Mouse (Mus musculus): ENCODE data around the gene Tex21. TPM values are rescaled to one million over a fixed set of nuclear protein-coding genes. Genes with fewer than 3 reads are reported as not detected.
"Not testable (repeated sequence)": the region's sequence is repeated elsewhere in the genome, so short reads cannot be mapped to it uniquely, and the experiment has no call there.

The Tex21 gene
- total RNA-seq, 2 experiments from 2014 or later = not detected

DNA sequence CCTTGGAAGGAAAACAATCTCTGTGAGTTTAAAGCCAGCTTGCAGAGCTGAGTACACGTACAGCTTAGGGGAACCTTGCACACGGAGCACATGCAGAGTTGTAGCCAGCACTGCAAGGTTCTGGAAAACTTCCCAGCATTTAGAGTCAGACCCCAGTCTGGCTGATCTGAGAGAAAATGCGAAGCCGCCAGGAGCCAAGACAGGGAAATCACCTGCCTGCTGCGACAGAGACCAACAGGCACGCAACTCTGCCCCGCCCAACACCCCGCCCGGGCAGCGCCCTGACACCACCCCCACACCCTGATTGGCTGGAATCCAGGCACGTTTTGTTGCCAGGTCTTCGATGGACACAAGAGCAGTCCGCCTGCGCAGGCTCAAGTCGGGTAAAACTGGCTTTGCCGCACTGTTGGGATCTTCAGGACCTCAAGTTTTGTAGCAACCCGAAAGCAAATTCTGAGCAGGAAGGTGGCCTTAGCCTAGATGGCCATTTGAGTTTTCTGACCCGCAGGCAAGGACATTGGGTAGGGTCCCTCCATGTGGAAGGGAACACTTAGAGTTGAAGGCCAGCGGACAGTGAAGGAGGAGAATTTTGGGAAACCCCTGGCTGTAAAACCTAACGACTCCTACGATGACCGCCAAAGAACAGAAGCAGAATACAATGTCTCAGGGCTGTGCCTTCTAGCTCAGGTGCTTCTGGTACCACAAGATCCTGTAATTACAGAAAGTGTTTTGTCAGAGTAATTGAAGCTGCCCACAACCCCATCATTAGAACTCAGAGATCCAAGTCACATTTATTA is 50.4 kb downstream of the Tex21 start:
- peak; percentile 83 to 90 for DNase-seq

DNA sequence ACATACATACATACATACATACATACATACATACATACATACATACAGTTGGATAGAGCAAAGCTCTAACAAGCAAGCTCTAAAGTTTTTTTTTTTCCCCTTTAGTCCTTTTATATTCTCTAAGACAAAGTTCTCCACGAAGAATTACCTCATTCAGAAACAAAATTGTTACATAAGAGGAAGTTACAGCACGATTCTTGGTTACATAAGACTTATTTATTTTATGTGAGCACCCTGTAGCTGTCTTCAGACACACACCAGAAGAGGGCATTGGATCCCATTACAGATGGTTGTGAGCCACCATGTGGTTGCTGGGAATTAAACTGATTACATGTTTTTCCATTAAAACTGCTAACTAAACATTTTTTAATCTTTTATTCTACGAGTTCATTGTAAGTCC is 52.0 kb downstream of the Tex21 start:
- no peak for DNase-seq

DNA sequence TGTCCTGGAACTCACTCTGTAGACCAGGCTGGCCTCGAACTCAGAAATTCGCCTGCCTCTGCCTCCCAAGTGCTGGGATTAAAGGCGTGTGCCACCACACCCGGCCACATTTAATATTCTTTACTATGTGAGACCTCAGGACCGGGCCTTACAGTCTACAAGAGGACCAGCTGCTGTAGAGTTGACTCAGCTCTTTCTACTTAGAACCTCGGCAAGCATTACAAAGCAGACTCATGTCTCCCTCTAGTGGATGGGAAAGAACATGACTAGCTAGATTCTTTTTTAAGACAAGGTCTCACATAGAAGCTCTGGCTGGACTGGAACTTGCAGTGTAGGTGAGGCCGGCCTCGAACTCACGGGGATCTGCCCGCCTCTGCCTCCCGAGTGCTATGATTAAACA is 55.6 kb downstream of the Tex21 start:
- peak; percentile 47 to 63 for DNase-seq

DNA sequence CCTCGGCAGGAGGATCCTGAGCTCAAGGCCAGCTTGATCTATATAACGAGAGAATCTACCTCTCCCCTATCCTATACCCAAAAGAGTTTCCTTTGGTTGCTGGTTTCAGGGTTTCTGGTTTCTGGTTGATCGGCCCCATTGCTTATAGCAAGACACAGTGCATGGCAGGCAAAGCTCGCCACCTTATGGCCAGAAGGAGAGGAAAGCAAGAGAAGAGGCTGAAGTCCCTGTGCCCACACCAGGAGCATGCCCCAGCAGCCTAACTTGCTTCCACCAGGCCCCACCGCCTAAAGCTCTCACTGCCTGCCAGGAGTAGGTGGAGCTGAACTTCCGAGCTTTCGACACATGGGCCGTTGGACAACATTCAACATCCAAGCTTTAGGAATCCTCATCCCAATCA is 58.7 kb downstream of the Tex21 start:
- DNase-seq = peak in 1 of 2 experiments; percentile 30

DNA sequence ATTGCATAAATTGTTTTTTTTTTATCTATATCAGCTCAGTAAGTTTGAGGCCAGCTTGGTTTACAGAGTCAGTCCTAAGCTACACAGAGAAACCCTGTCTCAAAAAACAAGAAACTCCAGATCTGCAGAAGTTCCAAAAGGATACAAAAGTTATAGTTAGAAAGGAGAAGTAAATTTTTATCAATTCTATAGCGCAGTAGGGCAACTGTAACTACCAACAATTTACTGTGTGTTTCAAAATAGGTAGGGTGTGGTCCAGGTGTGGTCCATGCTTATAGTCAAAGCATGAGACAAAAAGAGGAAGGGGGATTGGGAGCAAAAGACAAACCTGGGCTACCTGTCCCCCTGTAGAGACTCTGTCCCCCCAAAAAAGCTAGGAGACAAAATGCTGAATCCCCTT is 60.1 kb downstream of the Tex21 start:
- DNase-seq = no peak

DNA sequence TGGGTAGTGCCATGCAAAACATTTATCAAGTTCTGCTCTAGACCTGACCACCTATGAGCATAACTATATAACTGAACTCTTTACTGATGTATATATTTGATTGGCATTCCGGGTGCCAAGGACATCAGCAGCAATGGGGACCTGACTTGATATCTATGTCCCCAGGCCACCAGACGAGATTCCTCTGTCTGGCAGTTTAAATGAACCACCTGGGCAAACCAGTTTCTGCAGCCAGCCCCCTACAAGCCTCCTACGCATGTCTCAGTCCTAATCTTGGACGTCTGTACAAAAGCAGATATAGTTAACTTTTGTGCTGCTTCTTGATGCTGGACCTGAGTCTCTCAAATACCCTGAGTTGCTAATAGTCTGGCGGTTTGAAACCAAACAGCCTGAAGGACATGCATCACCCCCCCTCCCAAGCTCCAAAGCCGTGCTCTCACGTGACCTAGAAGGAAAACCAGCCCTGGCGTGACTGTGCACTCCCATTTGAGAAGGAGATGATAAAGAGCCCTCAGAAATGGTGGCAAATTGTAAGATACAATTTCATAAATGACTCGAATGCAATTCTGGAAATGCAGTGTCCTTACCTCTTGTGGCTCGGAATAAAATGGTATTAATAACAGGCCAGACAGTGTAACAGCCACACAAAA is 61.3 kb downstream of the Tex21 start:
- DNase-seq = no peak

DNA sequence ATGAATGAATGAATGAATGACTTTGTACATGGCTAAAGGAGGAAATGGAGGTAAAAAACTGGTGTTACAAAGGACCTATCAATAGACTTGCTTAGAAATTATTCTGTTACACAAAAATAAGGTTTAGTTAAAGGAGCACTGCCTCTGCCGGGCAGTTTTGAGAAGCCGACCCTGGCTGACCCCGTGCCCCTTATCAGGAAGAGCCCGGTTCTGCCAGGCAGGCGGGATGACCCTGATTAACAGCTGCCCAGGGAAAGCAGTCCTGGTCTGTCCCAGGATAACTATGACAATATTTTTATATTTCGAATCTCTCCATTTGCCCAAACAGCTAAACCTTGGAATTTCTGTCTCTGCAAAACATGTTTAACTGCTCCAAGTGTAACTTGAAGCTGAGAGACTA is 62.3 kb downstream of the Tex21 start:
- no peak for DNase-seq

DNA sequence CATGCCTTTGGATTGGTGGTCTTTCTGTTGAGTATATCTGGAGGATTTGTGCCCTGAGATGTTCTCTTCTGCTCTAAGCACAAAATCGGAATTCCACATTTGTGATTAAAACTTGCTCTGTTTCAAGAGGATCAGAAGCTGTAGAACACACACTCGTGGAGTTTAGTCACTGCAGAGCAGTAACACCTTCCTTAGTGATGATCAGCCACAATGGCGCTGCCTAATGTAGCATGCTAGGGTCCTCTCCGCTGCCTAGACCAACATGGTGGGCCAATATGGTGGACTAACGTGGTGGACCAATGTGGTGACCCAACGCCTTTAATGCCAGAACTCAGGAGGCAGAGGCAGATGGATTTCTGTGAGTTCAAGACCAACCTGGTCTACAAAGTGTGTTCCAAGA is 63.7 kb downstream of the Tex21 start:
- no peak for DNase-seq

DNA sequence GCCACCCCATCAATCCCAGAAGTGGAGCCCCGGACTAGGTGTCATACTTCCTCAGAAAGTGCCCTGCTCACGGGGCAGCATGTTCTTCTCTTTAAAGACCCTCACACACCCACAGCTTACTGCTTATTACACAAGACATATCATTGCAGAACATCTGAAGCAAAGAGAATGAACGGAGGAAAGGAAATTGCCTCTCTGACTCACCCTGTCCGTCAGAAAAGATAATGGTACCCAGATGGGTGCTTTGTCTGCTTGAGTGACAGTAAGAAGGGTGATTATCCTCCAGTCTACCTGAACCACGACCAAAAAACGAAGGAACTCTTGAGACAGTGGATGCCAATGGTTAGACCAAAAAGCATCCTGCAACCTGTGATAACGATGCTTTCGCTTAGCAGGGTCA is 65.1 kb downstream of the Tex21 start:
- DNase-seq = no peak

DNA sequence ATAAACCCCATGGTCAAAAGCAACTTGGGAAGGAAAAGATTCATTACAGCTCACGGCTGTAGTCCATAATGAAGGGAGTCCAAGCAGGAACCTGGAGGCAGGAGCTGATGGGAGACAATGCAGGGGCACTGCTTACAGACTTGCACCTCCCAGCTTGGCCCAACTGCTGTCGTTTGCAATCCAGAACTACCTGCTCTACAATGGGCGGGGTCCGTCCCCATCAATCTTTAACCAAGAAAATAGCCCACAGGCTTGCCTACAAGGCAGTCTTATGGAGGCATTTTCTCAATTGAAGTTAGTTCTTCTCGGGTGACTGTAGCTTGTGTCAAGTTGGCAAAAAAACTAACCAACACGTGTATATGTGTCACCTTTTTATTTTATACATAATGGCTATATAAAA is 66.1 kb downstream of the Tex21 start:
- DNase-seq = no peak

DNA sequence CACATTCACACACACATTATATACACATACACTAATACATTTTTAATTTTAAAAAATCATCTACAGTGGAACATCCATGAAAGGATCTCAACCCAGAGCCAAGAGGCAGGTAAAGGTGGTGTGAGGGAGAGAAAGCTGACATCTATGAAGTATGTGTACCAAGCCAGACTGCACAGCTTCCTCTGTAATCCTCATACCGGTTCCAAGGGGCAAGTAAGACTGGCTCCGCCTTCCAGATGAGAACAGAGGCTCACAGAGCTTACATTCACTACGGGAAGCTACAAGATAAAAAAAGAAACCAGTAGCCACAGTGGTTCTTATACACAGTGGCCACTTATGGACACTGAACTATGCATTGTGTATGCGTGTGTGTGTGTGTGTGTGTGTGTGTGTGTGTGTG is 67.0 kb downstream of the Tex21 start:
- DNase-seq = no peak

DNA sequence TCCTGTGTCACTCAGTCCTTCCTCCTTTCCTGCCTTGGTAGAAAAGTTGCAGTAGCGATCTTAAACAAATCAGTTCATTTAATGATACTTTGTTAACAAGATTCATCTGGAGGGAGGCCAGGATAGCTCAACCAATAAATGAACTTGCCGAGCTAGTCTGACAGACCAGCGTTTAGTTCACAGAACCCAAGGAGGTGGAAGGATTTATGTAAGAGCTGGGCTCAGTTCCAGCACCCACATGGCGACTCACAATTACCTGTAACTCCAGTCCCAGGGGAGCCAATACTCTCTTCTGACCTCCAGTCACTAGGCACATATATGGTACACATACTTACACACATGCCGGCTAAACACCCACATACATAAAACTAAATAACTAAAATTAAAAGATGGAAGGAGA is 67.5 kb downstream of the Tex21 start:
- DNase-seq = no peak

DNA sequence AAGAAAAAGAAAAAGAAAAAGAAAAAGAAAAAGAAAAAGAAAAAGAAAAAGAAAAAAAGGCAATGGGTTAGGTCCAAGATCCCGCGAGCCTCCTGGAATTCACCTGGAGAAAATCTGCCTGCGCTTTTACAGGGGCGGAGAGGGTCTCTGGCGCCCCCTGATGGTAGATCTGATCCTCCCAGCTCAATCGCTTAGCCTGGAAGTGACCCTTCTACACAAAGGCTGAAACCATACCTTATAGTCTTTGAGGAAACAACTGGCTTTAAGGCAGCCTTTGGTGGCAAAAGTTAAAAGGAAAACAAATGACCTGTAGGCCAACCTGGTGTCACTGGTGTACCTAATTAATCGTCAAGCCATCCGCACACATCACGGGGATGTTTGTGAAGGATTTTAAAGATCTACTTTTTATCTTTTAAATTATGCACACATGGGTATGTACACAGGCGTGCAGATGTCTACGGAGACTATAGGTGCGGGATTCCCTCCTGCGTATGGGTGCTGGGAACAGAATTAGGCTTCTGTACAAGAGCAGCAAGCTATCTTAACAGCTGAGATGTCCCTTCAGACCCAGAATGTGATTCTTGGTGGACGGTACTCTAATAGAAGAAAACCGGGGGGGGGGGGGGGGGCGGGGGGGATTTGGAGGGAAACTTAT is 68.6 kb downstream of the Tex21 start:
- DNase-seq = peak; percentile 51 to 80

DNA sequence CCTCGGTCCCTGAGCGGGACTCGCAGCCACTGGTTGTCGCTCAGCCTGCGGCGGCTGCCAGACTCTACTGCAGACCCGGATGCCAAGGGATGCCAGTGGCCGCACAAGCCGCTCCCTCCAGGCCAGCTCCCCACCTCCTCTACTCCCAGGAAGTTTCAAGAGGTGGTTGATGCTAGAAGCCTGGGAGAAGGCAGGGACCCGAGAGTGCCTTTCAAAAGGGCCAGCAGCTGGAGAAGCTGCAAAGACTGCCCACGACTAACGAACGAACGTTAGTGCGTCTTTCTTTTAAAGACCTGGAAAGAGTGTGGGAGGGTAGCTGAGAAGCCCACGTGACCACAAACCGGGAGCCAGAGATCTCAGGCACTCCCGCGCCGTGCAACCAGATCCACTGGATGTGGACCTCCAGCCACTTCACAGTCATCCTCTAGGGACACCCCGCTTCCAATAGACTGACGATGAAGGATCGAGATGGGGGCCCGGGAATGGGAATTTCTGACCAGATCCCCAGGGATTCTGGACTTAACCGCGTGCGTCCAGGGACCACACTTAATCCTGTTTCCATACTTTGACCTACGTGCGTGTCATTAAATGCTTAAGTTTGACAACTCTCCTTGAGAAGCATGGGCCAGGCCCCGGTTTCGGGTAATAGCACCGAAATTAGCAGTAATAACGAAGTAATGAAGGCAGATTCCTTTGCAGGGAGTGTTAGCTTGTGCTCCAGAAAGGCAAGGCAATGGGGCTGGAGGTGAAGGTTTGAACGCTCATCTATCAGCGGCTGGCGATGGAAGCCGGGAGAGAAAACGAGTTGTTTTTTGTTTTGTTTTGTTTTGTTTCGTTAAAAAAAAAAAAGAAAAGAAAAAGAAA is 69.3 kb downstream of the Tex21 start, which contains the start of gene Esr2:
TSS of gene Esr2 (minus strand) at position 260 of the 864 bp plus-strand sequence.
- DNase-seq = peak in 1 of 2 experiments; percentile 35

DNA sequence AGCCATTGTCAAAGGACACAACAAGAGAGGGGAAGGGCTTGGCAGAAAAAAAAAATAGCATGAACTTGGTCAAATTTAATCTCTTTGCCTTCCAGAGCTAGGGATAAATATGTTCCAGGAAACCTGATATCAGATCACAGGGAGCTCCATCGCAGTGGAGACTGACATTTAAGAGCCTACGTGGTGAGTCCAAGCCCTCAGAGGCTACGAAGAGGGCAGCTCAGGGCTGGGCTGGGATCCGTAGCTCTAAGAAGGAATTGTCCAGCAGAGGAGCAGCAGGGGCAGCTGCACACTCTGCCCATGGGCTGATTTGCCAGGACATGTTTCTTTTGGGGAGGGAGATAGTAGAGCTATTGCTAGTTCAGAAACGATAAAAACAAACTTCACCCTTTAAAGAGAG is 80.9 kb downstream of the Tex21 start:
- no peak for DNase-seq

DNA sequence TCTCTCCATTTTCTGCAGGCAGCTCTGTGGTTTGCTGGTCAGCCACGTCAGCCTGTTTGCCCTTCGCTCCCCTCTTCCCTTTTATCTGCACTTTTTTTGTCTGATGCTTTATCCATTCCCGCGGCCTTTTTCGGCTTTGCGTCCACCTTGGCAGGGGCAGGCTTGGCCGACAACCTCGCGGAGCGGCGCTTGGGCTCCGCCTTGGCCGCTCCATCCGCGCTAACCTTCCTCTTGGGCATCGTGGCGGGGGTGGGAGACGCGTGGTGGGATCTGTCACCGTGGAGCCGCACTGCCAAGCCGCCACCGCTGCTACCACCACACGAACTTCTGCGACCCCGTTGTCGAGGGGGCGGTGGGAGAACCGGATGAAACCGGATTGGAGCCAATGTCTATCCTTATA is 94.2 kb downstream of the Tex21 start:
- DNase-seq = not testable (repeated sequence)

Other genes starting within 250 kb of the Tex21 start
- gene Esr2, start 69.5 kb downstream of the Tex21 start, total RNA-seq (2021) = not detected
- gene Mthfd1, start 8.6 kb upstream of the Tex21 start, total RNA-seq (2021) = 10 to 100 TPM; 25.6 to 27.9 TPM
- under 1 TPM; 0.46 to 0.52 TPM for gene Akap5, start 78.1 kb upstream of the Tex21 start, total RNA-seq (2021)
- gene Zbtb25, start 122.9 kb upstream of the Tex21 start, total RNA-seq (2021) = 1 to 10 TPM; 5.2 to 5.8 TPM
- gene Zbtb1, start 123.5 kb upstream of the Tex21 start, total RNA-seq (2021) = 1 to 10 TPM; 2.9 to 3.0 TPM
- gene Hspa2, start 157.4 kb upstream of the Tex21 start, total RNA-seq (2021) = 1 to 10 TPM; 5.4 to 6.2 TPM
- under 1 TPM in 1 of 2 experiments, not detected in 1; 0.18 TPM for gene Ppp1r36, start 170.8 kb upstream of the Tex21 start, total RNA-seq (2021)

Data from heart, adult 18-20 months (tissue).